Mouse (Mus musculus): ENCODE measurements around the gene Mfsd6l. TPM values are rescaled to one million over a fixed set of nuclear protein-coding genes. Genes with fewer than 3 reads are reported as not detected.

Gene Mfsd6l
- 0.18 and 0.26 TPM in 2 replicates for polyA plus RNA-seq (2012; rRNA removed)

GRCm38 (mm10) chr11:68555918-68556584 is at the start of gene Mfsd6l:
Gene Mfsd6l (plus strand): TSS chr11:68556186.
- DNase-seq (ENCODE audit: low read depth in 1 of 2, low spot score in 2 of 2), result no peak
- no peak within 1 kb of the TSS for H3K27ac ChIP-seq (ENCODE audit: insufficient read depth, low read length)
- no peaks in the 10 kb centered on the region for H3K36me3 ChIP-seq (ENCODE audit: control insufficient read depth, insufficient read depth, low read length)
- no peaks in the 10 kb centered on the region for H3K4me1 ChIP-seq (ENCODE audit: control insufficient read depth, insufficient read depth, insufficient read length)
- 44% methylated on average over 37 of the region's 37 CpGs for WGBS
- TF ChIP-seq POLR2A (IDR thresholded peaks at IDR 0.05; ENCODE audit: low read depth, low read length), result no peak
- TF ChIP-seq CTCF (IDR thresholded peaks at IDR 0.05; ENCODE audit: extremely low read depth, insufficient read depth, insufficient read length, insufficient replicate concordance), result no peak
- H3K27me3 ChIP-seq (ENCODE audit: control insufficient read depth, insufficient read depth, low read length), result no peaks in the 10 kb centered on the region
- no peak within 1 kb of the TSS for H3K4me3 ChIP-seq (ENCODE audit: extremely low read depth, insufficient read depth, insufficient read length)

DNA sequence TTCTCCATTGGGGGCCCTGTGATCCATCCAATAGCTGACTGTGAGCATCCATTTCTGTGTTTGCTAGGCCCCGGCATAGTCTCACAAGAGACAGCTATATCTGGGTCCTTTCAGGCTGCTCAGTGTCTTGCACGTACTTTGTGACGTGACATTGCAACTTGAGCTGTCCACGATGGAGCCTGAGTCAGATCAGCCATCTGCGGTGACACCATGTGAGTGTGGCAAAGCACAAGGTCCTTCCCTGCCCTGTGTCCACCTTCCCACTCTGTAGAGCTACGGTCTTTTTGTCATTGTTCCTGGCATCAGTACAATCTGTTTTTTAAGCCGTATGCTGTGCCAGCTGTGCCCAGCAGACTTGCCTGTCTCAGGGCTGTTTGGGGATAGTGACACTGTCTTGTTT is 48.7 kb upstream of the Mfsd6l start:
- no peak for DNase-seq (ENCODE audit: low read depth in 1 of 2, low spot score in 2 of 2)
- WGBS, result 95% methylated on average over 7 of the region's 7 CpGs
- H3K4me3 ChIP-seq (ENCODE audit: extremely low read depth, insufficient read depth, insufficient read length), result no peak overlapping the region
- H3K27me3 ChIP-seq (ENCODE audit: control insufficient read depth, insufficient read depth, low read length), result no peaks in the 10 kb centered on the region; the same call in 1 of the 2 replicates
- TF ChIP-seq POLR2A (IDR thresholded peaks at IDR 0.05; ENCODE audit: low read depth, low read length) (no peak), CTCF (IDR thresholded peaks at IDR 0.05; ENCODE audit: extremely low read depth, insufficient read depth, insufficient read length, insufficient replicate concordance) (no peak)
- H3K4me1 ChIP-seq (ENCODE audit: control insufficient read depth, insufficient read depth, insufficient read length), result peaks cover 11% of the 10 kb centered on the region; the same call in 1 of the 2 replicates
- no peak overlapping the region for H3K27ac ChIP-seq (ENCODE audit: insufficient read depth, low read length)
- H3K36me3 ChIP-seq (ENCODE audit: control insufficient read depth, insufficient read depth, low read length), result no peaks in the 10 kb centered on the region

- H3K27ac ChIP-seq (ENCODE audit: insufficient read depth, low read length), result no peak overlapping the region
- H3K36me3 ChIP-seq (ENCODE audit: control insufficient read depth, insufficient read depth, low read length), result no peaks in the 10 kb centered on the region
- H3K4me1 ChIP-seq (ENCODE audit: control insufficient read depth, insufficient read depth, insufficient read length), result no peaks in the 10 kb centered on the region; the same call in 1 of the 2 replicates
- no peak overlapping the region for H3K4me3 ChIP-seq (ENCODE audit: extremely low read depth, insufficient read depth, insufficient read length)
- no peak for DNase-seq (ENCODE audit: low read depth in 1 of 2, low spot score in 2 of 2)
- TF ChIP-seq CTCF (IDR thresholded peaks at IDR 0.05; ENCODE audit: extremely low read depth, insufficient read depth, insufficient read length, insufficient replicate concordance), result no peak
- no peak for TF ChIP-seq POLR2A (IDR thresholded peaks at IDR 0.05; ENCODE audit: low read depth, low read length)
- no peaks in the 10 kb centered on the region; the same call in 1 of the 2 replicates for H3K27me3 ChIP-seq (ENCODE audit: control insufficient read depth, insufficient read depth, low read length)
- WGBS, result 80% methylated on average over 5 of the region's 5 CpGs
Measured at GRCm38 (mm10) chr11:68508619-68509018, 47.4 kb upstream of the Mfsd6l start.

DNA sequence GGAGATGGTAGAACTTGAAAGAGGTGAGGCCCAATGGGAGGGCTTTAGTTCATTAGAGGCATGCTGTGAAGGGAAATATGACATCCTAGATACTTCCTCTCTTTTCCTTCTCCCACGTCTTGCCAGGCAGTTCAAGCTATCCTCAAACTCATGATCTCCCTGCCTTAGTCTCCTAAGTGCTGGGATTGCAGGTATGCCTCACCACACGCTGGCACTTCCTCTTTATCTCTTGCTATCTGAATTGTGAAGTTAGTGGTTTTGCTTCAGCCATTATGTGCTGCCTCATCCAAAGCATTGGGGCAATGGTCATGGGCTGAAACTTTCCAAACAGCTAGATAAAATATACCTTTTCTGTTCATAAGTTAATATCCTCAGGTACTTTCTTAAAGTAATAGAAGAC is 46.8 kb upstream of the Mfsd6l start:
- H3K27ac ChIP-seq (ENCODE audit: insufficient read depth, low read length), result no peak overlapping the region
- H3K27me3 ChIP-seq (ENCODE audit: control insufficient read depth, insufficient read depth, low read length), result no peaks in the 10 kb centered on the region; the same call in 1 of the 2 replicates
- no peak overlapping the region for H3K4me3 ChIP-seq (ENCODE audit: extremely low read depth, insufficient read depth, insufficient read length)
- TF ChIP-seq CTCF (IDR thresholded peaks at IDR 0.05; ENCODE audit: extremely low read depth, insufficient read depth, insufficient read length, insufficient replicate concordance) (no peak), POLR2A (IDR thresholded peaks at IDR 0.05; ENCODE audit: low read depth, low read length) (no peak)
- no peaks in the 10 kb centered on the region for H3K4me1 ChIP-seq (ENCODE audit: control insufficient read depth, insufficient read depth, insufficient read length)
- WGBS, result 30% methylated on average over 2 of the region's 2 CpGs
- H3K36me3 ChIP-seq (ENCODE audit: control insufficient read depth, insufficient read depth, low read length), result no peaks in the 10 kb centered on the region
- no peak for DNase-seq (ENCODE audit: low read depth in 1 of 2, low spot score in 2 of 2)

DNA sequence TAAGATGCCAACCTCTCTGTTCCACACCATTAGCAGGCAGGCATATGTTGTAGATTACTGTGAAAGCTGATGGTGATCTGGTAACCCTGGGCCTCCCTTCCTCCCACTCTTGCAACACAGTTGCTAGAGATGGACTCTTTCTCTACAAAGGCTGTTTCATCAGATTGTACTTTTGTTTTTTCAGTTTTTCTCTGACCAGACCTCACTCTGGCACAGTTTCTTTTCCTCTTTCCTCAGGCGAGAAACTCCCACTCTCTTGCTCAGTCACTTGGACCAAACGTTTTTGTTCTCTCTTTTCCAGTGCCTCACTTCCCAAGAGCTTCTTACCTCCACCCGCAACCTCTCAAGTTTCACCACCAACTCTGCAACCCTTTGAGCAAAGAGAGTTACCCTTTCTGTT is 42.0 kb upstream of the Mfsd6l start:
- 47% methylated on average over 3 of the region's 3 CpGs for WGBS
- H3K36me3 ChIP-seq (ENCODE audit: control insufficient read depth, insufficient read depth, low read length), result no peaks in the 10 kb centered on the region
- TF ChIP-seq POLR2A (IDR thresholded peaks at IDR 0.05; ENCODE audit: low read depth, low read length) (no peak), CTCF (IDR thresholded peaks at IDR 0.05; ENCODE audit: extremely low read depth, insufficient read depth, insufficient read length, insufficient replicate concordance) (no peak)
- no peaks in the 10 kb centered on the region for H3K4me1 ChIP-seq (ENCODE audit: control insufficient read depth, insufficient read depth, insufficient read length)
- H3K27me3 ChIP-seq (ENCODE audit: control insufficient read depth, insufficient read depth, low read length), result no peaks in the 10 kb centered on the region
- no peak for DNase-seq (ENCODE audit: low read depth in 1 of 2, low spot score in 2 of 2)
- H3K27ac ChIP-seq (ENCODE audit: insufficient read depth, low read length), result no peak overlapping the region
- no peak overlapping the region for H3K4me3 ChIP-seq (ENCODE audit: extremely low read depth, insufficient read depth, insufficient read length)

- Histone ChIP-seq H3K36me3 (ENCODE audit: control insufficient read depth, insufficient read depth, low read length) (no peaks in the 10 kb centered on the region), H3K27me3 (ENCODE audit: control insufficient read depth, insufficient read depth, low read length) (no peaks in the 10 kb centered on the region), H3K4me3 (ENCODE audit: extremely low read depth, insufficient read depth, insufficient read length) (no peak overlapping the region), H3K4me1 (ENCODE audit: control insufficient read depth, insufficient read depth, insufficient read length) (peaks cover 23% of the 10 kb centered on the region), H3K27ac (ENCODE audit: insufficient read depth, low read length) (no peak overlapping the region)
- TF ChIP-seq POLR2A (IDR thresholded peaks at IDR 0.05; ENCODE audit: low read depth, low read length) (no peak), CTCF (IDR thresholded peaks at IDR 0.05; ENCODE audit: extremely low read depth, insufficient read depth, insufficient read length, insufficient replicate concordance) (no peak)
- DNase-seq (ENCODE audit: low read depth in 1 of 2, low spot score in 2 of 2), result no peak
- 54% methylated on average over 4 of the region's 4 CpGs for WGBS
Measured at GRCm38 (mm10) chr11:68519362-68519761, 36.6 kb upstream of the Mfsd6l start.

DNA sequence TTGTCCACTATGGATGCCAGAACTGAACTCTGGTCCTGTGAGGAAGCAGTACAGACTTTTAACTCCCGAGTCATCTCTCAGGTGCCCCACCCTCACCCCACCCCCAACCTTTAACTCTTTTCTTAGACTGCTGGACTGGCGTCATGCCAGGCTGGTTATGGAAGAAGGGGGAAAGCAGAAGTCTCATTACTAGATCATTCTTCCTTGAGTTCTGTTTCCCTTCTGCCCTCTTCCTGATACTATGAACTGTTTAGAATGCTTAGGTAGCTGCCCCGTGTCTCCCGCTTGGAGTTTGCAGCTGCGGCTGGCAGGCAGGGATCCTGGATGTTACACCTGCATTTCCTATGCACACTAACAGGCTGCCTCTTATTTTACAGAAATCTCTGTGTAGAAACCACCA is 36.2 kb upstream of the Mfsd6l start:
- Histone ChIP-seq H3K36me3 (ENCODE audit: control insufficient read depth, insufficient read depth, low read length) (no peaks in the 10 kb centered on the region), H3K27ac (ENCODE audit: insufficient read depth, low read length) (no peak overlapping the region), H3K27me3 (ENCODE audit: control insufficient read depth, insufficient read depth, low read length) (no peaks in the 10 kb centered on the region), H3K4me1 (ENCODE audit: control insufficient read depth, insufficient read depth, insufficient read length) (peaks cover 23% of the 10 kb centered on the region), H3K4me3 (ENCODE audit: extremely low read depth, insufficient read depth, insufficient read length) (no peak overlapping the region)
- no peak for DNase-seq (ENCODE audit: low read depth in 1 of 2, low spot score in 2 of 2)
- WGBS, result 19% methylated on average over 5 of the region's 5 CpGs
- no peak for TF ChIP-seq POLR2A (IDR thresholded peaks at IDR 0.05; ENCODE audit: low read depth, low read length)
- no peak for TF ChIP-seq CTCF (IDR thresholded peaks at IDR 0.05; ENCODE audit: extremely low read depth, insufficient read depth, insufficient read length, insufficient replicate concordance)
